Mouse (Mus musculus) heart, postnatal 36 days (tissue): ENCODE data around the gene Agpat3. TPM values are rescaled to one million over a fixed set of nuclear protein-coding genes. Genes with fewer than 3 reads are reported as not detected.
"Not testable (repeated sequence)": the region's sequence is repeated elsewhere in the genome, so short reads cannot be mapped to it uniquely, and the experiment has no call there.

ENCODE experiments used
- DNase-seq, 2 experiments: peaks; one replicate each; pipeline ENCODE4 v3.0.0; 2021 to 2022
- intact Hi-C: fragments of 180-260 bp; cut with DNase I; formaldehyde crosslinking; loops from one replicate; pipeline ENCODE4 v1.15.1; 2025
- total RNA-seq, 2 experiments: library from RNA; stranded (reverse); gene quantifications; 2 replicates each; pipeline ENCODE4 v1.2.3; 2021

Gene Agpat3
- total RNA-seq, 2 experiments from 2014 or later: 232 to 266 TPM

DNA sequence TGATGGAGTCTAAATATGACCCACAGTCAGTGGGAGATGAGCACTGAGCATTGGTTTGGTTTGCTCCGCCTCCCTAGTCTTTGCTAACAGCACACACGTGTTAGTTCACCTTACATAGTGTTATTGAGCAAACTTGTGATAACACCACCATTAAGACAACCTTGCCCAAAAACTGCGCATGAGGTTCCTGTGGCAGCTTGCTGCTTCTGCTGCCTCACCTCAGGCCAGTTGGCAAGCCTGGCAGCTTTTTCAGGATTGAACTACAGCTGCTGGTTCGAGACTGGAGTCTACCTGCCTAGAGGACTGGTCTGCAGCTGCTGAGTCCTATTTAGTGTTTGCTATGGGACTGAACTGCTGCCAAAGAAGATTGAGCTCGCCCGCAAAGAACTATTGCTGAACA is 11.1 kb upstream of the Agpat3 start:
- no peak for DNase-seq
- intact Hi-C loops: no loop called here

DNA sequence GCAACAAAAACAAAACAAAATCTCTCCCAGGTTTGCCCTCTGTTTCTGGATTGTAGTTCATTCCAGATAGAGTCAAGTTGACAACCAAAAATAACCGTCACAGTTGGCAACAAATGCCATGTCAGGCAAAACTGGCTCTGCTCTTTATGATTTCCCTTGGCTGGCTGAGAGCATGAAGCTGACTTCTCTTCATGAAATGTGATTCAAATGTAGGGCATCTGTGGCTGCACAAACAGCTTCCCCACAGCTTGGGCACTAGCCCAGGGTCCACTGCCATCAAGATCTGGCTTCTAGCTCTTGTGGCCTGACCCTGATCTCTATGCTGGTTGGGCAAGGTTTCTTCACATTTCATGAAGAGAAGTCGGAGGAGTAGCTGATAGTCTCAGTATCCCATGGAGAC is 9.7 kb upstream of the Agpat3 start:
- intact Hi-C loops: no loop called here
- DNase-seq: no peak

DNA sequence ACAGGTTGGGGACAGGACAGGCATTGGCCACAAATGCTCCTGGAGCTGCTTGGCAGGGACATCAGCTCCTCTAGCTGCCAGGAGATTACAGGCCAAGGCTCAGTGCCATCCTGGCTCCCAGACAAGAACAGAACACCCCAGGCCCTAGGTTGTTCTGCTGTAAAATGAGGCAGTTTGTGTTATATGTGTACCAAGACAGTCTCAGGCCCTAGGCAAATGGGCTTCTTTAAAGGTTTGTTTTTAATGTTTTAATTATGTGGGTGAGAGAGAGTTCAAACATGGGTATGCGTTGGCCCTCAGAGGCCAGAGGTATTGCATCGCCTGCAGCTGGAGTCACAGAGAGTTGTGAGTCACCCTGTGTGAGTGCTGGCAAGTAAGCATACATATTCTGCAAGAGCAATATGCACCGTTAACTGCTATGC is 8.0 kb upstream of the Agpat3 start:
- DNase-seq: peak; percentile 33 to 58
- intact Hi-C loops: no loop called here

DNA sequence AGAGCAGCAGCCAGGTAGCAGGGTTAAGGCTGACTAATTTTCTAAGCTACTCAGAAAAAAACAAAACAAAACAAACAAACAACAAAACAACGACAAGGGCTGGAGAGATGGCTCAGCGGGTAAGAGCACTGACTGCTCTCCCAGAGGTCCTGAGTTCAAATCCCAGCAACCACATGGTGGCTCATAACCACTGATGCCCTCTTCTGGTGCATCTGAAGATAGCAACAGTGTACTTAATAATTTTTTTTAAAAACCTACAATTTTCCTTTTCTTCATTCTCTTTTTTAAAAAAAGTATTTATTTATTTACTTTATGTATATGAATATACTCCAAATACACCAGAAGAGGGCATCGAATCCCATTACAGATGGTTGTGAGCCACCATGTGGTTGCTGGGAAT is 6.7 kb upstream of the Agpat3 start:
- not testable (repeated sequence) for DNase-seq

DNA sequence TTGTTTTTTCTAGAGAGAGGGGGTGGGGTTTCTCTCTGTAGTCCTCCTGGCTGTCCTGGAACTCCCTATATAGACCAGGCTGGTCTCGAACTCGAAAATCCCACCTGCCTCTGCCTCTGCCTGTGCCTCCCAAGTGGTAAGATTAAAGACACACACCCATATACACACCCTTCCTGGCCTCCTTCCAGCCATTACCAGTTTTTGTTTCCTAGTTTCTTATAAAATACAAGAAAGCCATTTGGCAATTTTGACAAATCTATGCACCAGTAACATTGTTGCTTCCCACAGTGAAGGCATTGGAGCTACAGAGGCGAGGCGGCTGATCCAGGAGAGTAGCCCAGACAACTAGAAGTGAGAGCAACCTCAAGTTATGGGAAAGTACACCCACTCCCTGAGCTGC is 6.0 kb upstream of the Agpat3 start:
- DNase-seq: no peak
- intact Hi-C loops: loop anchor here (5.0 kb wide), 1 partner anchor 36 kb away; no protein-coding TSS in a partner anchor

More for the DNA sequence above, 6.7 kb upstream of the Agpat3 start:
- intact Hi-C loops: loop anchor here (5.0 kb wide), 1 partner anchor 37 kb away; no protein-coding TSS in a partner anchor

DNA sequence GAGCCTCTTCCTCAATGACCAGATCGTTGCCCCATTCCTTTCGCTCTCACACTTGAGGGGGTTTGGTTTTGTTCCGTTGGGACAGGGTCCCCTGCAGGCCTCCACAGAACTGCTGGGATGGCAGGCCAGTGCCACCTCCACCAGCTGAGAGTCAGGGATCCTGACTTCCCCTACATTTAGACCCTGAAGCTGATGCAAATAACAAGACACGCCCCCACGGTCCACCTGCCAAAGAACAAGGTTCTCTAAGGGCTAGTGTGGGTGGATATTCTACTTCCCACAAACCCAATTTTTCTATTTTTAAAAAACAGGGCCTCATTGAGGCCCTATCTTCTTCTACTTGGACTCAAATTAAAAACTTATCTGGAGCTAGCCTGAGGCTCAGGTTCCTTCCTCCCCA is 5.5 kb upstream of the Agpat3 start:
- intact Hi-C loops: loop anchor here (5.0 kb wide), 1 partner anchor 35 kb away; no protein-coding TSS in a partner anchor
- no peak for DNase-seq

DNA sequence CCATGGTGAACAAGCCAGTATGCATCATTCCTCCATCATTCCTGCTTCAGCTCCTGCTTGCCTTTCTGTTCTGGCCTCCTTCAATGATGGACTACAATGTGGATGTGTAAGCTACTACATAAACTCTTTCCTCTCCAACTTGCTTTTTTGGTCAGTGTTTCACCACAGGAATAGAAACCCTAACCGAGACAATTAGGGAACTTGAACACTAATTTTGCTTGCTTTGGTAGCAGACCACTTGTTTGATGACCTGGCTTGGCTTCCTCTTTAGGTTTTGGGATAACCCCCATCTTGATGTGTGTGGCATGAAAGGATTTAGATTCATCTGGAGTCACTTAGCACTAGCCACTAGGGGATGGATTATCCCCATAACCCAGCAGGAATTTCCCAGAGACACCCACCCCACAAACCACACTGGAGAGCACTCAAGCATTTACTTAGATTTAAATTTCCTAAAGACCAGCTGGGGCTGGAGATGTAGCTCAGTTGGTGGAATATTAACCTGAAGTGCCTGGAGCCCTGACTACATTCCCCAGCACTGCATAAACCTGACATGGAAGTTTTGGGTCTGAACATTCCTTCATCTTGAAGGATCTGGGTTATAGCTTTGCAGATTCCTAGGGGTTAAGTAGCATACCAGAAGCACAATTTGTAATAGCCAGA is 3.8 kb upstream of the Agpat3 start:
- intact Hi-C loops: loop anchor here (2.0 to 5.0 kb wide), 2 partner anchors 34 to 77 kb away; no protein-coding TSS in a partner anchor

DNA sequence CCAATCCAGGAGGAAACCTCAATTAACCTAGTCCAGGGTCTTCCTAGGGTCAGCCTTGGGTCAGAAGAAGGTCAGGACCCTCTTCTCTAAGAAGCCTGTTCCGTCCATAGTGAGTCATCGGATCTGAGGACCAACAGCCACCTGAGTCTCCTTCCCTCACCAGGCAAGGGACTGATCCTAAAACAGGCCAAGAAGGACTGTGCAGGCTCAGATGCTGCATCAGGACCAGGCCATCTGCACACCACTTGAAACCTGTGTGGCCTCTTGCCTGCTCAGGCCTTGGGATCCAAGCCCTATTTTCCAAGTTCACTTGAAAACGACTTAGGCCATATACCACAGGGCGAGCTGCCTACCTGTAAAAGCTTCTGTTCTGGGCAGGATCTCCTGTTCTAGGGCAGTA is 907 bp upstream of the Agpat3 start:
- no peak for DNase-seq
- intact Hi-C loops: loop anchor here (2.0 kb wide), 1 partner anchor 54 kb away; no protein-coding TSS in a partner anchor

More for the DNA sequence above, 3.8 kb upstream of the Agpat3 start:
- DNase-seq: no peak

DNA sequence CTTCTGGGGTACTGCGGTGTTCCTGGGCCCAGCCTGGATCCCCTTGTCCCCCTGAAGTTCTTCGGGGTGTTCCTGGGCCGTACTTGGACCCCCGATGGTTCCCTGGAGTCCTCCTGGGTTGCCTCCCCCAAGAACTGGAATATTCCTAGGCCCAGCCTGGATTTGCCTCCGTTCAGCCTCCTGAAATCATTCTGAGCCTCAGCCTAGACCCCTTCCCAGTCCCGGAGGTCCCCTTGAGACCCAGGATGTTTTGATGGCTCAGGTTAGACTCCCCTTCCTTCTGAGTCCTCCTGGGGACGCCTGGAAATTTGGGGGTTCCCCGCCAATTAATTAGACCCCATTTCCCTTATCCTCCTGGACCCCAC is 359 bp upstream of the Agpat3 start:
- DNase-seq: no peak
- intact Hi-C loops: loop anchor here (2.0 kb wide), 1 partner anchor 54 kb away; no protein-coding TSS in a partner anchor

DNA sequence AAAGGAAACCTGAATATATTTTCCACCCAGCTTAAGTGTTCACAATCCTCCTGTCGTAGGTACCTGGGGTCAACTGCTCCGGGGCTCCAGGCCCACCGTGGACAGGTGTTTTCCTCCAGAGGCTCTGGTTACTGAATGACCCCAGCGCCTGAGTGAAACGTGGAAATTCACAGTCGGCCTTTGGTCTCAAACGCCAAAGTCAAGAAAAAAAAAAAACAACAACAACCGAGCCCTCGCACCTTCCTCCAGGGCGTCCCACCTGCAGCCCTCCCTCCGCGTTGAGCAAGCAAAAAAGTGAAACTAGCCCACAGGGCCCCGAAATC is 764 bp downstream of the Agpat3 start:
- intact Hi-C loops: no loop called here
- no peak for DNase-seq

DNA sequence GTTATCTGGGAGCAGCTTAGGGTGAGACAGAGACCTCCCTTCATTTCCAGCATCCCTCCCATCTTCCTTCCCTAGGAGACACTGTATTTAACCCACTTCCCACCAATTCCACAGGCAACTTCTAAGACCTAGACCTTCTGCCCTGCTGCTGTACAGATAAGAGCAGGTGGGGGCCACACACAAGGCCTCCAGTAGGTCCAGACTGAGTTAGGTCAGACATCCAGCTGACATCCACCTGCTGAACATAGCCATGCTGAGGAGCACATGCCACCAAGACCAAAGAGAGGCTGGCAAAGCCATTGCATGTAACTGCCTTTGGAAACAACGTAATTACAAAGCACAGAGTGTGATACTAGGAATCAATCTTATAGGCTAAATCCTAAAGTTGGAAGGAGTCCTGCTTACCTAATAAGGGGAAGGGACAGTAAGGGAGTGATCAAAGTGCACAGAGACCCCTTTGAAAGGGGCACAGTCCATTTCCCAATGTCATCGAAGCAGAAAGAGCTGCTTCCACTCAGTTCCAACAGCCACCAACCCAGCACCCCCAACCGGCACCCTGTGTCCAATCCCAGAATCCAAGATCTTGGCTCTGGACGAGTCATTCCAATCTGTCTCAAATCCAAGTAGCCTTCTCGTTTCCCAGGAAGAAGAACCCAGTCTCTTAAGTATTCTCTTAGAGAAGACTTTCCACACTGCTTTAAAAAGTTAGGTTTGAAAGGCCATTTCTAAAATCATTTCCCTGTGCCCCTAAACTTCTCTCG is 1.3 kb downstream of the Agpat3 start:
- intact Hi-C loops: no loop called here
- DNase-seq: no peak

DNA sequence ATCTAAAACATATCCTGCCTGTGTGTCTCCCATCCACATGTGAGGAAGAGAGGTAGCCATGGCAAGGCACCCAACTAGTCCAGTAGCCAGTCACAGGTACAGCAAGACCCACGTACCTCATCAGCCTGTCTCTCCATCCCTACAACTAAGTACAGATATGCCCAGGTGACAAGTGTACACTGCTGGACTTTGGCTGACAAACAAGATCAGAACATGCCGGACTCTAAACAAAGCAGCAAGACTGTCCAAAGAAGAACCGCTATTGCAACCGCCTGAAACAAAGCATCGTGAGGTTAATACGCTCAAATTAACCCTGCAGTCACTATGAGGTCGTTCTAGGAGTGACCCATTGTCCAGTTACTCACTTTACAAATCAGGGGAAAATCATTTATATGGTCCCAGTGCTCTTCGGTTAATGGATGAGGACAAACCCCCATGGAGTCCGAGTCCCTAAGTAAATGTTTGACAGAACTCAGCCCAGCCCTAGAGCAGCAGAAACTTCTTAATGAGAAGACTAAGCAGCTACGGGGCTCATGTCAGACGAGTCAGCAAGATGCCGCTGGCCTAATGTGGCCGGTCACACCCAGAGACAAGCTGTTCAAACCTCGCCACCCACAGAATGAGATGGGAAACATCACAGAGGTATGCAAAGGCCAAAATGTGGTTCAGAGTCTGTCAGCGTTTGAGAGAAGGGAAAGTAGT is 2.7 kb downstream of the Agpat3 start:
- no peak for DNase-seq
- intact Hi-C loops: no loop called here

DNA sequence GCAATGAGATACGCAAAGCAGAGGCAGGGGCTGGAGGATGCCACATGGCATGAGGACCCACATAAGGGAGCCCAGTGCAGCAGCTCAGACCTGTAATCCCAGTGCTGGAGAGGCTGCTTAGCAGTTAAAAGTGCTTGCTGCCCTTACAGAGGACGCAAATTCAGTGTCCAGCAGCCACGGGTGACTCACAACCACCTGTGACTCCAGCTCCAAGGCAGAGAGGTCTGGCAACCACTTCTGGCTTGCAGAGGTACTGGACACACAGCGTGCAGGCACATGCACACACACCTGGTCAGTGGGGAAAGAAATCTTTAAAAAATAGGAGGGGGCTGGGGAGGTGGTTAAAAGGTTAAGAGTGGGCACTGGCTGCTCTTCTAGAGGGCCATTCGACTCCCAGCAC is 4.1 kb downstream of the Agpat3 start:
- intact Hi-C loops: no loop called here

DNA sequence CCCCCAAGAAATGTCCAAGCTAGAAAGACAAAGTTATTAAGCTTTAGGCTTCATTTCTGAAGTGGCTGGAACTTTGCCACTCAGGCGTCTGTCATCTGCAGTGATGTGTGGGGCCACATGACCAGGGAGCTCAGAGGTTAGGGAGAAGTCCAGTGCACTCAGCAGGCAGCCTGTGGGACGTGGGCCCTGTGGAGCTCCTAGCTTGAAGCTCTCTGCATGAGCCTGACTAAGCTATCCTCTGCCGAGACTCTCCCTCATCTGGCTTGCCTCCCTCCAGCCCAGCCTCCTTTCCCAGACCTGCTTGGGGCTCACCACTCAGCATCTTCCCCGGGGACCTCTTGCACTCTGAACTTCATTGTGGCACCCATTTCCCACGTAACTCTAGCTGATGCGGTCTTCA is 4.8 kb downstream of the Agpat3 start:
- no peak for DNase-seq
- intact Hi-C loops: no loop called here

More for the DNA sequence above, 4.1 kb downstream of the Agpat3 start:
- no peak for DNase-seq

DNA sequence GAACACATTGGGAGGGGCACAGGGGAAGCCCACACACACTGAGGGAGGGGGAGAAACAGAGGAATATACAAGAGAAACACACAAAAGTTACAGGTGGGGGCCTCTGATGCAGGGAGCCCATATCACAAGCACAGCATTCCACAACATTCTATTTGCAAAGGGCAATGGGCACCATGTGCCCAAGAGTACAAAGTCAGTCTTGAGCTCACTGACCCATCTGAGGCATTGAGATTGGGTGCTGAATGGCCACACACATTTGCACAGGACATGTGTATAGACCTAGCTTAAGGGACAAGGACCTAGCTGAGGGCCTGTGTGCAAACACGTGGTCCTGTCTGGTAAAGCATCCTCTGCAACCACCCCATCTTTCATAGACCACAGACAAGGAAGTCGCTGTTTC is 6.8 kb downstream of the Agpat3 start:
- intact Hi-C loops: no loop called here
- no peak for DNase-seq

DNA sequence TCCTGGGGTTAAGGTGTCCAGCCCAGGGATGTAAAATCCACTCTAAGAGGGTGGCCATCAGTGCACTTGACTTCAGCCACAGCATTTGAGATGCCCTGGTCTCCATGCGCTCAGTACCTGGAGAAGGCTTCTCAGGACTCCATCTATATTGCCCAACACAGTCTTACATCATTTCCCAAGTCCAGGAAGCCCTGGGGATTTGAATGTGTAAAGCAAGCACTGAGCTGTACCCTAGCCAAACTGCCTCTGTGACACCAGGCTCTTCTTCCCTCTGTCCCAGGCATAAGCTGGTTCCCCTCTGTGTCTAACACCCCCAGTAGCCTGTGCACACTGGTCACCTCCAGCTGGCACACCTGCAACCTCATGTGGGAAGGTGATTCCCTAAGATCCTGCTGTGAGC is 10.2 kb downstream of the Agpat3 start:
- intact Hi-C loops: no loop called here
- no peak for DNase-seq

DNA sequence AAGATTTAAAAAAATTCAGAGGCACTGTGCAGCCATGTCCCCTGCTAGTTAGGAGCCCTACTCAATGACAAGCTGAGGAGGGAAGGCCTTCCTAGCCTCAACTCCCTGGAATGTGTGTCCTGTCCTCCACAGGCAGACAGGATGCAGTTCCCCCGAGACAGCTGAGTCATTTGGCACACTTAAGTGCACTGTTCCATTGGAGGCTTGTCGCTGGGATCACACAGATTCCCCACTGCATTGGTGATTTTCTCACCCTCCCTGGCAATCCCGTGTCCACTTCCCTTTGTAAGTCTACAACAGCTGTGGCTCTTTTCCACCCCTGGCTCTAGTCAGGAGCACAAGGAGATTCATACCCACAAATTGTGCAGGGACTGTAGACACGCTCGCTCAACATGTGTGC is 14.1 kb downstream of the Agpat3 start:
- peak; percentile 60 to 65 for DNase-seq
- intact Hi-C loops: no loop called here

DNA sequence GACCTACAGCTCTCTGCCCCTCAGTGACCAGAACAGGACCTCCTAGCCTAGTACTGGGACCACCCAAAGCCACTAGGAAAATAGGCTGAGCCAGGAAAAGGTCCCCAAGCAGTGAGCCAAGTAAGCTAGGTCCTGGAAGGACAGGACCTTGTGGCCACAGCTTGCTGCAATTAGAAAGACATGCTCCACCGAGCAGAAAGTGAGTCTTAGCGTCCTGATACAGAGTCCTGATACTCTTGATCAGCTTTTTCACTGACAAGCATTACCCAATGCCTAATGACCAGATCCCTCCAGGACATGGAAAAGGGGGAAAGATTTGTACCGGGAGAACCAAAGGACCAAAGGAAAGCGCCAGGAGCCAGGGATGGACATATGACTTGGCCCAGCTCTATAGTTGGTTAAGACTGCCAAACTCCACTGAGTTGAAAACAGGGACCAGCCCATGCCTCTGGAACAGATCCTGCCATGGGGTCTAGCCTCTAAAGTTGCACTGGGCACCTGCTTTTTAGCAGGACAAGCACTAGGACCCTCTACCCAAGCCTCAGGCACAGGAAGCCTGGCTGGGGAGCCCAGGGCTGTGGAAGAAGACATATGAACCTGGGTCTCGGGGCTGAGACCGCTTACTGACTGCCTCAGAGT is 17.2 kb downstream of the Agpat3 start:
- DNase-seq: no peak

DNA sequence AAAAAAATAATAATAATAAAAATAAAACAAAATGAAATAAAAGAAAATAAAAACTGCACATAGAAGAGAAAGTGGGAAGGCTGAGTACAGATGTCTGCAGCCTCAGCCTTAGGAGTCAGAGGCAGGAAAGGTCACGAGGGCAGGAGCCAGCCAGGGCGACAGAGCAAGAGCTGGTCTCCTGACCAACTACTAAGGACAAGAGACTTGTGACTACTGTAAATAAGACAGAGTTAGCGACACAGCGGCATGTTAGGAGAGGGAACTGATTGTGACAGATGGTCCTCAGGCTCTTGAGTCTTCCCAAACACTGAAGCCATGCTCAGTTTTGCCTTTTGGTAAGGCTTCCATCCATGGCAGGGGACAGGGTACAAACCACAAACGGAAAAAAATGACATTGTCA is 20.7 kb downstream of the Agpat3 start:
- intact Hi-C loops: no loop called here
- DNase-seq: no peak

More for the DNA sequence above, 17.2 kb downstream of the Agpat3 start:
- intact Hi-C loops: no loop called here

DNA sequence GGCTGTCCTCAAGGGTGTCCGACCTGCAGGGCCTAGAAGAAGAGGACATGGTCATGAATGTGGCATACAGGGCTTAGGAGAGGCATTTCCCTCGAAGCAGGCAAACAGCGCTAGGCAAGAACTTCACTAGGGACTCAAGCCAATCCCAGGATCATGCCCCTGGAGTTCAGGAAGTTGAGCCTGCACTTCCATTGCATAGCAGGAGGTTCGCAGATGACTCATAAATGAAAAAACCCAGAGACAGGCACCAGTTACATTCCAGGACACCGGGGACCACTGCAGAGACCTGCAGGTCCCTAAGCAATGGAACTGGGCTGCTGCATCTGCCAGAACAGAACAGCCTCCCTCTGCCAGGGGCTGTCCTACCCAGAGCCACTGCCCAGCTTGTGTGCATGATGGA is 23.0 kb downstream of the Agpat3 start:
- DNase-seq: no peak
- intact Hi-C loops: no loop called here

DNA sequence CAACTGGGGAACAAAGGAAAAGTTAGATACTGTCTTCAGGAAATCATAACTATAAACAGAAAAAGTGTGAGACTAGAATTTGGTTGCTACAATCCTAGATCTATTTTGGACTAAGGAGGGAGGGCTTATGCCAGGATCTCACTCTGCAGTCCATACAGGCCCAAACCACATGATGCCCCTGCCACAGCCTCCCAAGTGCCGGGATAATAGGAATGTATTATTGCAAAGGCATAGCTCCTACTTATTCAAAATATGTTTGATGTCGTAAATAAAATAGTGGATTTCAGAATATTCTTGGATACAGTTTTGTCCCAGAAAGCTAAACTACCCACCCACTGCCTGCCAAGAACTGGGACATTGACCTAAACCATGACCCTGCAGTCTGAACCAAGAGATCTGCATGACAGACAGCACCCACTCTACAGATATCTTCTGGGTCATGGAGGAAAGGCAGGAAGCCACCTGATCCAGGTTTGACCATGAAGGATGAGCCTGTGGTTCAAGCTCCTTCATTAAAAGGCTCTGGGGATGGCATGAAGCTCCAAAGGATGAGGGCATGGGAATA is 24.2 kb downstream of the Agpat3 start:
- intact Hi-C loops: no loop called here

More for the DNA sequence above, 24.2 kb downstream of the Agpat3 start:
- no peak for DNase-seq
